Mouse (Mus musculus): Measurements from ENCODE around the gene Prim2.

DNA sequence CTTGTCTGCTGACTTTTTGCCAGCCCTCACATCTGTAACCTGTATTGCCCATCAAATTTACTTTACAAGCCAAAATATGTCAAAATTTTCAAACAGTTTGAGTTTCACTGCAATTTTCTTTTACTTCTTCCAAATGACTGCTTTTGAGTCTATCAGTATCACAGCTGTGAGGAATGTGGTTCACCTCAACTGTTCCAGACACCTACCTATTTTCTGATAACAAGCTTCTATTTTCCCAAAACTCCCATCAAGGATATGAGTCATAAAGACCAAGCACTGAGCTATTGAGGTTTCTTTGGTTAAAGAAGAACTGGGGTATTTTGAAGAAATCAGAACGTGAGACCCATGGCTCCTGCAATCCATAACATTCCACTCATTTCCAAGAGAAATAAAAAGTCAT, 57.5 kb downstream of the Prim2 start:
- TF ChIP-seq CTCF (IDR thresholded peaks at IDR 0.05; ENCODE audit: extremely low read depth, insufficient read depth, low read length) (no peak), POLR2A (IDR thresholded peaks at IDR 0.05; ENCODE audit: extremely low read depth, insufficient read depth, low read length) (no peak)
